Mouse (Mus musculus): ENCODE data around the gene Sema4g.

The Sema4g gene

GRCm38 (mm10) chr19:45003740-45004516, 15.0 kb downstream of the Sema4g start:
- DNase-seq (ENCODE audit: low spot score): no peak

- DNase-seq (ENCODE audit: low spot score): no peak
These were observed 16.5 kb downstream of the Sema4g start, which contains the start of gene Twnk for GRCm38 (mm10) chr19:45005444-45005843. Gene Twnk (plus strand): TSS chr19:45005663.

DNA sequence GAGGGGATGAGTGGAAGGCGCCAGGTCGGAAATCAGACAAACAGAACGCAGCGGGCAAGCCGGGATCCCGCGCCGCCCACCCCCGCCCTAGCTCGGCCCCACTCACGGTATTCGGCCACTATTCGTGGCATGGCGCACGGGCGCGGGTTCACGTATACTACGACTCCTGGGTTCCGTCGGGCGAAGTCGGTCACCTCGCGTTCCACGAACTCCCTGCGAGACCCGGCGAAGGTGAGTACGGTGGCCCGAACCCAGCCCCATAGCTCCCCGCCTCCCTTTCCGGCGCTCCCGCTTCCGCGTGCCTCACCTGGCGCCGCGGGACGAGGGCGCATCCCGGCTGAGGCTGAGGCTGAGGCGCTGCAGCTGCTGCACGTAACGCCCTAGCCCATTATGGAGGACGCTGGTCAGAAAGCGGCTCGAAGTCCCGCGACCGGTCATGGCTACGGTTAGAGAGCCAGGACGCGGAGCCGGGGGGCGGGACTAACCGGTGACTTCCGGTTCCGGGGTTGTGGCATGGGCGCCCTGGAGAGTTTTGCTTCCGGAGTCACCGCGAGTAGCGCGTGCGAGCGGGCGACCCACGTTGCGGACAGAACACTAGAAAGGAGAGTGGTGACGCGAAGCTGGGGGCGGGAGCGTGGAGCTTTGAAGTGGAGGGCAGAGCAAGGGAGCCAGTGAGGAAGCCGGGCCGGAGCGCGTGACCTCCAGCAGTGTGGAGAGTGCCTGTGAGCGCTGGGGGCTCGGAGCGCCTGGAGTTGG, 17.2 kb downstream of the Sema4g start, which contains the start of gene Mrpl43:
TSS of gene Mrpl43 (minus strand) at position 486 of the 756 bp plus-strand sequence.
- peak; percentile 90 for DNase-seq (ENCODE audit: low spot score)

- no peak for DNase-seq (ENCODE audit: low spot score)
These were observed 18.1 kb downstream of the Sema4g start for GRCm38 (mm10) chr19:45007021-45007420.

DNA sequence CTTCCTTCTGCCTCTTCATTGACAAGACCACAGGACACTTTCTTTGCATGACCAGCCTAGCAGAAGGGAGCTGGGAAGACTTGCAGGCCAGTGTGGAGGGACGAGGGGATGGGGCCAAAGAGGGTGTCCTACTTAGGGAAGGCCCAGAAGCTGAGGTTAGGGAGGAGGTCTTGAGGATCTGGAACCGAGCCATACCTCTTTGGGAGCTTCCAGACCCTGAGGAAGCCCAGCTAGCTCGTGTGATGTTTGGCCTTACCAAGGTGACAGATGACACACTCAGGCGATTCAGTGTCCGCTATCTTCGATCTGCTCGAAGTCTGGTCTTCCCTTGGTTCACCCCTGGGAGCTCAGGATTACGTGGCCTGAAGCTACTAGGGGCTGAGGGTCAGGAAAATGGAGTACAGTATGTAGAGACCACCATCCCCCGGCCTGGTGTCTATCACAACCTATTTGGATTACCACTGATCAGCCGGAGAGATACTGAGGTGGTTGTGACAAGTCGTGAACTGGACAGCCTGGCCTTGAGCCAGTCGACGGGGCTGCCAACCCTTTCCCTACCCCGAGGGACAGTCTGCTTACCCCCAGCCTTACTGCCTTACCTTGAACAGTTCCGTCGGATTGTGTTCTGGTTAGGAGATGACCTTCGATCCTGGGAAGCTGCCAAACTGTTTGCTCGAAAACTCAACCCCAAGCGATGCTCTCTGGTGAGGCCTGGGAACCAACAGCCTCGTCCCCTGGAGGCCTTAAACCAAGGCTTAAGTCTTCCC, 18.7 kb downstream of the Sema4g start:
- DNase-seq (ENCODE audit: low spot score): no peak

- DNase-seq (ENCODE audit: low spot score): no peak
These were observed 21.7 kb downstream of the Sema4g start for GRCm38 (mm10) chr19:45010646-45011045.

DNA sequence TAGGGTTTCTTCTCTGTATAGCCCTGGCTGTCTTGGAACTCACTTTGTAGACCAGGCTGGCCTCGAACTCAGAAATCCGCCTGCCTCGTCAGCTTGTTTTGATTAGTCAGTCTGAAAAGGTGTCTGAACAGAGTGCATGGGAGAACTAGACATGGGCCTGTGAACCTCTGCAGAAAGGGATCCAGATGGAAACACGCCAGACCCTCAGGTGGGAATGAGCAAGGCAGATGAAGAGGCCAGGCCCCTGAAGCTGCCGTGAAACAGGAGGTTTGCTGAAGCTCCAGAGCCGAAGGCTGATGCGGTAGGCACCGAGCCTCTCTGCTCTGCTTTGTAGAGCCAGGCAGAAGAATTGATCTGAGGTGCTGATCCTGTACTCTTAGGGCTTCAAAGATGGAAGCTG, 23.3 kb downstream of the Sema4g start:
- DNase-seq (ENCODE audit: low spot score): no peak

DNA sequence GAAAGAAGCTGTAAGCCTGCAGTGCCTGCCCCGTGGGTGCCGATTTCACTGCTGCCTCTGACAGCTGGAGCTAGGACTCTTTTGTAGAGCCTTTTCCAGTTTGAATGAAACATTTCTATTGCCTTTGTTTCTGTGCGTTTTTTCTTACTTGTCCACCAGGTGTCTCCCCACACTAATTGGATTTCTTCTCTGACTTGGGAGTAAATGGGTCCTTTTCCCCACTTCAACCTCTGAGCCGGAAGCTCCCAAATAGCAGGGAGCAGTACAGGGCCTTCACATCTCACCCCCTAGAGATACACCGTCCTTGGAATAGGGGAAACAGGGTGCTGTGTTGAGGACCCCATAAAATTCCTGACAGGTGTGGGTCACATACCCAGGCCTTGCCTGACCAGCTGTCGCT, 23.7 kb downstream of the Sema4g start:
- DNase-seq (ENCODE audit: low spot score): no peak

DNA sequence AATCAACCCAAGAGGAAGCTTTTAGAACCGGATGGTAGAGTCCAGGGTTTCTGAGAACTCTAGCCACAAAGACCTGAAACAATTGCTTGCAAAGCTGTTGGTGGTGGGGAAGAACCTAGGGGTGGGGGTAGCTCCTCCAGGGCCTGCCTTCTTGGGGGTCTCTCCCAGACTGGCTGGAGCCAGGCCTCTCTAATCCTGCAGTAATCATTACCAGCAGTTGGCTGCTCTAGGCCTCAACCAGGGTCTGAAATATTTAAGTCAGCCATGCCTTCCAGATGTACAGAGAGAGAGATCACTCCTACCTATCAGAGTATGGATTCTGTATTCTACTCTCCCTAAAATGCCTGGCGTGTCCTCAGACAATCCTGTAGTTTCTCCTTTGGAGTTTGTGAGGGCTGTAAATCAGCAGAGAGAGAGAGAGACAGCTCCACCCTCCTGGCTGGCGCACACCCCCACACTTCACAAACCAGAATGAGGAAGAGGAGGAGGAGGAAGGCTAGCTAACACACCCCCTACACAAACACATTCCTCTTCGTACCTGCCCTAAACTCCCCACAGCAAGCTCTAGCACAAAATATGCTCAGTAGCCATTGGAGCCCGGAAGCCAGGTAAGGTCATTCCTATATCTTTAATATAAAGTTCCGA, 24.8 kb downstream of the Sema4g start:
- no peak for DNase-seq (ENCODE audit: low spot score)

DNA sequence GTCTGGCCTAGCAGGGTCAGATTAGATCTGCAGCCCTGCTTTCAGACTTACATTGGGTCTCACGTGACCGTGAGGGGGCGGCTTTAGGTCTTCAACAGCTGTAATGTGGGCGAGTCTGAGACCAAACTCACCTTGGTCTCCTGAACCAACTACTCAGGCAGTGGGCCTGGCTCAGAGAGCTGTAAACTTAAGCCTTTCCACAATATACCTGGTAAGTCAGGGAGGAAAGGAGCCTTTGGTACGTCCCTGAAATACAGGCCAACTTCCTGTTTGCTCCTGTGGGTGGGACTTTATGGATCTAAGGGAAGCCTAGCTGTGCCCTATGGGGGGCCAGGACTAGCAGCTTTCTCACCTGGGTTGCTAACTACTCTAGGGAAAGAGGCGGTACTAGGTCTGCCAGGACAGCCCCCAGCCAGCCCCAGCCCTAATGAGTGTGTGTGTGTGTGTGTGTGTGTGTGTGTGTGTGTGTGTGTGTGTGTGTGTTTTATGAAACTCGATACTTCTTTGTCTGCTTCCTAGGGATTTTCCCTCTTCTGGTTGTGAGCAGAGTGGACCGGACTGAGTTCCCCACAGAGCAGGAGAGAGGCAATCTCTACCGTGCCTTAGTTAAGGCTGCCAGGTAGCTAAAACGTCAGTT, 25.6 kb downstream of the Sema4g start, which contains the start of gene Lzts2:
TSS of gene Lzts2 (plus strand) at position 80 of the 637 bp plus-strand sequence.
- DNase-seq (ENCODE audit: low spot score): no peak

DNA sequence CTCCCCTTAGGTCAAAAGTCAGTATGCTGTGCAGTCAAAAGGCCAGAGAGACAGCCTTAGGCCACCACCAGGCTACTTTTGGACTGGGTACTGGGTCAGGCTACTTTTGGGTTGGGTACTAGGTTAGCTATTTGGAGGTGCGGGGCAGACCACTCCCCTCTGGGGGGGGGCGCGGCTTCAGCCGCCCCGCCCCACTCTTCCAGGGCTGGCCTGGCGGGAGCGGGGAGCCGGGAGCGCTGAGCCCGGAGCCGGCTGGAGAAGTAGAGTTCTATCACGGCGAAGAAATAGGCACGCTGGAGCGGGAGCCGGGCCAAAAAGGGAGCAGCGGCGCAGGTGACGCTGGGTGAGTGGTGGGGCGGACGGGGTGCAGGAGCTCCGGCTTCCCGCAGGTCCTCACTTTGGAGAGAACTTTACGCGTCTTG, 26.1 kb downstream of the Sema4g start:
- DNase-seq (ENCODE audit: low spot score): no peak

- DNase-seq (ENCODE audit: low spot score): no peak
These were observed 26.8 kb downstream of the Sema4g start for GRCm38 (mm10) chr19:45015518-45016281.

DNA sequence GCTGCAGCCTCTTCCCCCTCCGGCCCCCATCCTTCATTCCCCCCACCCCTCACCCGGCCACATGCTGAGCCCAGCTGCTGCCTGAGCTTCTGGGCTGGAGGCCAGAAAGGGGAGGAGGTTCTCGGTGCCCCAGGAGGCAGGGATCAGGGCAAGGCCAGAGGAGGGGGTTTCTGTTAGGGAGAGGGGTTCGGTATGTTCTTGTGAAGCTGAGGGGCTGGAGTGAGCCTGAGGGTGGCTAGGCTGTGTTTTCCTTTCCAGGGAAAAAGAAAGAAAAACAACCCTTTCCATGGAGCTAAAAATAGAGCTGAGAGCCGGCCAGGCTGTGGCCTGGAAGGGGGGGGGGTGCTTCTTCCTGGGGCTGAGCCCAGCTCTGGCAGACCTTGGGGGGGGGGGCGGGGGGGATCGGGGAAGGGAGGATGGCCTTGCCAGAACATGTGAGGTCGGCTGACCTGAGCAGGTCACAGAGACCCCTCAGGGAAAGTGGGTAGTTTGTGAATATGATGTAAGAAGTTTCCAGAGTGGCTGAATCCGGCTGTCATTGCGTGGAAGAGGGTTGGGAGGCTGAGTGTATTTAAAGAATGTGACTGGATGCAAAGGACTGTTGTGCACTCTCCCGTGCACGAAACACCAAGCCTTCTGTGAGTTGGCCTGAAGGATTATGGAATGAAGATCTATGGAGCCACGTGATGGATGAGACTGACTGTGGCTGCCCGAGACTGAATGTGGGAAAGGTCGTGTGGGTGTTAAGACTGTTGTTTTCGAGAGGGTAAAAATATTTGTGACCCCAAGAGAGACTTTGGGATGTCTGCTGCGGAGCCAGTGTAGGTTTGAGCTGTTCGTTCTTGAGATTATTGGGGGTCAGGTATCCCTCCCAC, 27.7 kb downstream of the Sema4g start:
- no peak for DNase-seq (ENCODE audit: low spot score)

DNA sequence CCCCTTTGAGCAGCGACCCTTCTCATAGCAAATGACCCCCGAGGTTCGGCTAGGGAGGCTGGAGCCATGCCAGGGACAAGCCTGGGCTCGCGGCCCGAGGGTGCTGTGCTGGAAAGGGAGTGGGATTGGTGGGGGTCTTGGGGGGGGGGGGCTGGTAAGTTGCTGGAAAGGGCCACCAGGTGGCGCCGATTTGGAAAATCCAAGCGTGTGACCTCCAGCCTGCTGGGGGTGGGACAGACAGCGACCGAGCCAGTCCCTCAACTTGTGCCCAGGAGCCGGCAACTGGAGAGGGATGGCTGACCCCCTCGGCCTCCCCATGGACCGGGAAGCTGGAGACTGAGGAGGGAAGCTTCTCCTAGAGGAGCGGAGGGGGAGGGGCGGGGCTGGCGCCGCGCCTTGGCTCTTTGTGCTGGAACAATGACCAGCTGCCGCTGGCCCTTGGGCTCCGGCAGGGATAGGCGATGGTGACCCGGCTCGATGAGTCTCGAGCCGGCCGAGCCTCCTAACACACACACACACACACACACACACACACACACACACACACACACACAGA, 28.4 kb downstream of the Sema4g start:
- DNase-seq (ENCODE audit: low spot score): no peak

- no peak for DNase-seq (ENCODE audit: low spot score)
These were observed 29.0 kb downstream of the Sema4g start for GRCm38 (mm10) chr19:45017909-45018308.

- DNase-seq (ENCODE audit: low spot score): no peak
These were observed 29.5 kb downstream of the Sema4g start for GRCm38 (mm10) chr19:45018351-45018831.

DNA sequence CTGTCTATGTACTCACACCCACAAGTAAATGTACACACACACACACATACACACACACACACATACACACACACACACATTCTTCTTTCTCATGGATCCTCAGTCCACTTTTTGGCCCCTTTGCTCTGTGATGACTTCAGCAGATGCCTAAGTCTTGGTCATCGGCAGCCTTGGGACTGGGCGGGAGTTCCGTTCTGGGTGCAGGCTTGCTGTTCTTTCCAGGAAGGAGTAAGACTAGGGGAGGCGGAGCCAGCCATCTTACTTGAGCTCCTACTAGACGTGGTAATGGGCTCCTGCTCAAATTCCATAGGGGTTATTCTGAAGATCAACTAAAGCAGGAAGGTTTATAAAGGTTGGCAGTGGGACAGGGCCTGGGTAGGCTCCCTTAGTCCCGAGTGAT, 31.4 kb downstream of the Sema4g start:
- no peak for DNase-seq (ENCODE audit: low spot score)

GRCm38 (mm10) chr19:45021362-45021761, 32.5 kb downstream of the Sema4g start:
- DNase-seq (ENCODE audit: low spot score): no peak

- DNase-seq (ENCODE audit: low spot score): no peak
These were observed 35.1 kb downstream of the Sema4g start for GRCm38 (mm10) chr19:45023993-45024392.

All from layer of hippocampus, adult 9-10 months (tissue).